Mouse (Mus musculus) c-Kit-positive CD71-negative TER-119-negative erythroid progenitor cells, embryonic 14.5 days (primary cell): ENCODE measurements around the gene Tmem52b.
A peak's percentile ranks its signal among the peaks of the same experiment; 100 is the strongest.

Source experiments
- DNase-seq: peaks from one replicate; pipeline ENCODE4 v3.0.0-alpha.2; 2013; ENCODE audit warnings: low read depth

Gene Tmem52b

DNA sequence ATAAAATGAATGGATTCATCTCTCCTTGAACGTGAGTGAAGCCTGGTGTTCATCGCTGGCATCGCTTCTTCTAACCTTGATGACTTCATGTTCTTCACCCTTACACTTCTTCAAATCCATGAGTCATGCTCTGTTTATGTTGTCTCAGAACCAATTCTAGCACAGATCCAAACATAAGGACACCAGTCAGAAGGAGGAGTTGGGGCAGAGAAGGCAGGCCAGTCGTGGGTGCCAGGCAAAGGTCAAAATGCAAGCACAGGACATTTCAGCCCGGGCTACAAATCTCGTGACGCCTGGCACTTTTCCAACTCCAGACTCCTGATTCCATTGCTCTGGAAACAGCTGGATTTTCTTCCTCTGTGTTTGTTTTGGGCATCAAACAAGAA is 20.2 kb downstream of the Tmem52b start:
- no peak for DNase-seq

GRCm38 (mm10) chr6:129532942-129533860 is 20.8 kb downstream of the Tmem52b start, which contains the start of gene Gabarapl1:
Gene Gabarapl1, plus strand, starts transcription at chr6:129533160.
- DNase-seq = no peak

- DNase-seq = no peak
These were observed 21.7 kb downstream of the Tmem52b start for GRCm38 (mm10) chr6:129534057-129534456.

- no peak for DNase-seq
These were observed 22.4 kb downstream of the Tmem52b start for GRCm38 (mm10) chr6:129534627-129535190.

DNA sequence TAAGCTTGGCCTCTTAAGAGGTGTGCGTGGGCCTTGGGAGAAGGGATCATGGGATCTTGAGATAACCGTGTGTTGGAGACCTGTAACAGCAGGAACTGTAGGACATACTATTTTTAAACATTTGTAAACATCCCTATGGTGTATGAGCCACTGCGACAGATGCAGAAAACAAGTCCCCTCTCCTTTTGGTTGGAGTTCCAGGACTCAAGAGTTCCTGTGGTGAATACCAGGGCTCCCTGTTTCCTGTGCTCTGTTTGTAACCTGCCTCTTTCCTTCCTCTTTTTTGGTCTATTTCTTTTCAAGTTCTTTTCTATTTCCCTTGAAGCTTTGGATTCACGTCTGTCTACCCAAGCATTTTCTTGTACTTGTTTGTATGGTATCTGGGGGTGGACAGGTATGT is 23.4 kb downstream of the Tmem52b start:
- DNase-seq = no peak

- no peak for DNase-seq
These were observed 26.2 kb downstream of the Tmem52b start for GRCm38 (mm10) chr6:129538555-129538954.

DNA sequence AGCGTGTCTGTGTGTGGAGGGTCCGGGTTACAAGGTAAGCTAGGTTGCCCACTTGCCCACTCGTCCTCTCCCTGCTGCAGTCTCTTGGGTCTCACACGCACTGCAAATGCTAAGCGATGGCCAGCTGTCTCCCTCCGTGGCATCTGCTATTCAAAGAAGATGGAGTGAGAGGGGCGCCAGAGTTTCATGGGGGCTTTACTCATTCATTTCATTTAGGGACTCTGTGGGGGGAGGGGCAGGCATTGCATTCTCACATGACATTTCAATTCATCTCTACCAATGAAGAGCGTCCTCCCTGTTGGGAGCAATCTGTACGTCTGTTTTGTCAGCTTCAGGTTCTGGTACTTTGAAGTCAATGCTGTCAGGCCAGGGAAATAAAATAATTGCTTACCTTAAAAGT is 29.6 kb downstream of the Tmem52b start:
- DNase-seq = no peak

- DNase-seq = no peak
These were observed 30.2 kb downstream of the Tmem52b start for GRCm38 (mm10) chr6:129542540-129542939.

GRCm38 (mm10) chr6:129543709-129544606 is 31.6 kb downstream of the Tmem52b start:
- DNase-seq = no peak

DNA sequence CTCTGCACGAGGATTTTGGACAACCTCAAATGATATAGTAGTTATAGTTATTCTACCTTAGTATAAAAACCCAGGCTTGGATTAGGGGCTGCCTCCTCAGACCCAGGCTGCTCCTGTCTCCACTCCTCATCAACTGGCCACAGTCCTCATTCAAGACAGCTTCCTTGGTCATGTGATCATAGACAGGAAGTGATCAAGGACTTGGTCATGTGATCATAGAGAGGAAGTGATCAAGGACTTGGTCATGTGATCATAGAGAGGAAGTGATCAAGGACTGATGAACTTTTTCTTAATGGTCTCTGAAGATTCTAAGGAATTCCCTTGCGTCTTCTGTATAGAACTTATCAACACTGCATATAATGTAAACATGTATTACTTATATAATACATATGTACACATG is 34.9 kb downstream of the Tmem52b start:
- no peak for DNase-seq

DNA sequence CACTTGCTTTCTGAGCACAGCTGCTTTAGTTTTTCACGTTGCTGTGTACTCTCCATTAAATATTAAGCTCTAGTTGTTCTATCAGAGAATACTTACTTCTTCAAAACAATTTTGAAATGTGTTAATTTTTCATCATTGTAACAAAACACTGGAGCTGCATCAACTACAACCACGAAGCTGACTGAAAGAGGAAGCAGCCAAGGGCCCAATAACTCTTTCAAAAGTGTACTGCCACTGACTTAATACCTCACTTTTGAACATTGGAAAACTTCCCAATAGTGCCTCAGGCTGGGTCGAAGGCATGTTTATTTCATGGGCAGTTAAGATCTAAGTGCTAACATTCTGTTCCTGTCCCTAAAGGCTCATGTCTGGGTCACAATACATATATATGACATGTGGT is 35.7 kb downstream of the Tmem52b start:
- no peak for DNase-seq

DNA sequence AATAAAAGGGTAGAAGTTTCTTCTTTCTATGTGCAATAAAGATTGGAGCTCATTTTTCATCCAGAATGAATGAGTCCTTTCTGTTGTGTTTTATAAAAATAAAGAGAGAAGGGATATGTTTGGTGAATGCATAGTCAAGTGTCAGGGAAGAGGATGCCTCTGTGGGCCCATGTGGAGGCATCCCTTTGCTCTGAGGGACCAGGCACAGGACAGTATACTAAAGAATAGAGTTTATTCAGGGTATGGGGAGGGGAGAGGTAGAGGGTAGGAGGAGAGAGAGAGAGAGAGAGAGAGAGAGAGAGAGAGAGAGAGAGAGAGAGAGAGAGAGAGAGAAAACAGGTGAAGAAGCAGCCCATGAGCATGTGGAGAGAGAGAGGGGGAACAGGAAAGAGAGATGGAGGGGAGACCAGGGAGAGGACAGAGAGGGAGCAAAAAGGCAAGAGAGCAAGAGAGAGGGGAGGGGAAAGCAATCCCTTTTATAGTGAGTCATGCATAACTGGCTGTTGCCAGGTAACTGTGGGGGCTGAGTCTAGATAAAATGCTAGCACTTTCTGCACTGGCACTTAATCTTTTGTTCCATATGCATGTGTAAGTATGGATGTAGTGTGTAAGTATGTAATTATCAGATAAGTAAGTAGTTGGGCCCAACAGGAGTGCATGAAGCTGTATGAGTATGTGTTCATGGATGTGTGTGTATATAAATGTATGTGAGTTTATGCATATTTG is 45.1 kb downstream of the Tmem52b start:
- DNase-seq = no peak

GRCm38 (mm10) chr6:129558946-129559640 is 46.7 kb downstream of the Tmem52b start:
- peak; percentile 68 for DNase-seq

- DNase-seq = no peak
These were observed 47.3 kb downstream of the Tmem52b start for GRCm38 (mm10) chr6:129559641-129560027.

- DNase-seq = no peak
These were observed 52.9 kb downstream of the Tmem52b start for GRCm38 (mm10) chr6:129565257-129565656.
